Mouse (Mus musculus) MEL (cell line): ENCODE results near the gene Armc7. TPM values are rescaled to one million over a fixed set of nuclear protein-coding genes. Genes with fewer than 3 reads are reported as not detected.
A peak's percentile ranks its signal among the peaks of the same experiment; 100 is the strongest.

Experiments
- DNase-seq: peaks from one replicate; pipeline ENCODE4 v3.0.0; 2011; ENCODE audit warnings: low read depth, low spot score
- H3K27ac ChIP-seq: 2 replicates; pipeline ENCODE4 v1.5.1; 2012; ENCODE audit warnings: low read depth, mild to moderate bottlenecking, control low read depth, low read length, moderate library complexity; ENCODE audit not compliant: control insufficient read depth
- H3K27me3 ChIP-seq, 2 experiments: fragments of 150-350 bp in 1 of 2; sonication (generic) in 1 of 2; 2 replicates each; pipeline ENCODE4 v1.6.1; 2012; ENCODE audit warnings: low read length in 2 of 2, mild to moderate bottlenecking in 2 of 2, improper control_type of control experiment in 1 of 2, moderate library complexity in 1 of 2; ENCODE audit not compliant: insufficient read depth in 2 of 2, control insufficient read depth in 1 of 2
- H3K36me3 ChIP-seq, 2 experiments: 2 replicates each; pipeline ENCODE4 v1.6.1; 2012 to 2014; ENCODE audit warnings: low read length in 2 of 2, improper control_type of control experiment in 1 of 2, inconsistent platforms in 1 of 2, mild to moderate bottlenecking in 1 of 2; ENCODE audit not compliant: insufficient read depth in 2 of 2, control insufficient read depth in 1 of 2
- H3K4me1 ChIP-seq, 2 experiments: fragments of 150-350 bp in 1 of 2; sonication (generic) in 1 of 2; 2 replicates each; pipeline ENCODE4 v1.6.1; 2012; ENCODE audit warnings: low read length in 2 of 2, improper control_type of control experiment in 1 of 2, mild to moderate bottlenecking in 1 of 2; ENCODE audit not compliant: insufficient read depth in 2 of 2, control insufficient read depth in 1 of 2
- H3K4me3 ChIP-seq, 2 experiments: fragments of 150-350 bp in 1 of 2; sonication (generic) in 1 of 2; 2 replicates each; pipeline ENCODE4 v1.5.1; 2012; ENCODE audit warnings: low read depth in 2 of 2, low read length in 2 of 2, mild to moderate bottlenecking in 2 of 2, moderate library complexity in 2 of 2, control low read depth in 1 of 2, improper control_type of control experiment in 1 of 2; ENCODE audit not compliant: control insufficient read depth in 1 of 2, insufficient read depth in 1 of 2
- H3K79me2 ChIP-seq: 2 replicates; pipeline ENCODE4 v1.6.1; 2012; ENCODE audit warnings: mild to moderate bottlenecking, low read length, moderate library complexity; ENCODE audit not compliant: control insufficient read depth, poor library complexity, insufficient read depth
- H3K9ac ChIP-seq: 2 replicates; pipeline ENCODE4 v1.6.1; 2012; ENCODE audit warnings: low read depth, mild to moderate bottlenecking, control low read depth, low read length, moderate library complexity; ENCODE audit not compliant: control insufficient read depth, poor library complexity, severe bottlenecking
- H3K9me3 ChIP-seq: fragments of 150-350 bp; sonication (generic); replicated peaks from 2 replicates; pipeline ENCODE4 v1.6.1; 2012; ENCODE audit warnings: mild to moderate bottlenecking, low read length, improper control_type of control experiment, moderate library complexity; ENCODE audit not compliant: insufficient read depth
- CTCF ChIP-seq, 3 experiments: IDR thresholded peaks in 2 of 3; conservative IDR thresholded peaks in 1 of 3; 2 replicates each; pipeline ENCODE4 v1.5.1; 2011 to 2012; ENCODE audit warnings: low read length in 3 of 3, low read depth in 2 of 3, mild to moderate bottlenecking in 2 of 3, improper control_type of control experiment in 1 of 3, inconsistent platforms in 1 of 3, mixed read lengths in 1 of 3, moderate library complexity in 1 of 3; ENCODE audit not compliant: control insufficient read depth in 1 of 3, insufficient read depth in 1 of 3, poor library complexity in 1 of 3, severe bottlenecking in 1 of 3
- ELF1 ChIP-seq: IDR thresholded peaks from 2 replicates; pipeline ENCODE4 v1.6.1; 2014; ENCODE audit warnings: low read depth, mild to moderate bottlenecking, inconsistent platforms, low read length, improper control_type of control experiment, moderate library complexity
- GABPA ChIP-seq: IDR thresholded peaks from 2 replicates; pipeline ENCODE4 v1.6.1; 2012; ENCODE audit warnings: low read depth, mild to moderate bottlenecking, inconsistent platforms, low read length, improper control_type of control experiment, moderate library complexity
- JUND ChIP-seq: IDR thresholded peaks from 2 replicates; pipeline ENCODE4 v1.6.1; 2011; ENCODE audit warnings: low read depth, mild to moderate bottlenecking, improper control_type of control experiment, low read length
- KAT2A ChIP-seq: conservative IDR thresholded peaks from 2 replicates; pipeline ENCODE4 v1.6.1; 2012; ENCODE audit warnings: low read depth, low read length, improper control_type of control experiment, inconsistent platforms
- MAX ChIP-seq: IDR thresholded peaks from 2 replicates; pipeline ENCODE4 v1.6.1; 2011; ENCODE audit warnings: low read length, improper control_type of control experiment
- MEF2A ChIP-seq: IDR thresholded peaks from 2 replicates; pipeline ENCODE4 v1.6.1; 2014; ENCODE audit warnings: low read depth, mild to moderate bottlenecking, inconsistent platforms, low read length, improper control_type of control experiment; ENCODE audit not compliant: poor library complexity, insufficient replicate concordance, severe bottlenecking; ENCODE audit errors: extremely low read depth
- MYC ChIP-seq: IDR thresholded peaks from 2 replicates; pipeline ENCODE4 v1.6.1; 2011; ENCODE audit warnings: low read depth, mild to moderate bottlenecking, low read length, improper control_type of control experiment, moderate library complexity
- RAD21 ChIP-seq: IDR thresholded peaks from 2 replicates; pipeline ENCODE4 v1.6.1; 2011; ENCODE audit warnings: mild to moderate bottlenecking, low read depth, low read length, improper control_type of control experiment
- RCOR1 ChIP-seq: IDR thresholded peaks from 2 replicates; pipeline ENCODE4 v1.6.1; 2012; ENCODE audit warnings: low read depth, mild to moderate bottlenecking, inconsistent platforms, low read length, improper control_type of control experiment
- SMC3 ChIP-seq: IDR thresholded peaks from 2 replicates; pipeline ENCODE4 v1.6.1; 2011; ENCODE audit warnings: low read depth, low read length, improper control_type of control experiment
- UBTF ChIP-seq: IDR thresholded peaks from 2 replicates; pipeline ENCODE4 v1.6.1; 2012; ENCODE audit warnings: low read depth, mild to moderate bottlenecking, inconsistent platforms, low read length, improper control_type of control experiment, moderate library complexity, borderline replicate concordance; ENCODE audit not compliant: insufficient read depth
- ZKSCAN1 ChIP-seq: IDR thresholded peaks from 2 replicates; pipeline ENCODE4 v1.6.1; 2012; ENCODE audit warnings: low read depth, mild to moderate bottlenecking, inconsistent platforms, low read length, improper control_type of control experiment, moderate library complexity
- ZMIZ1 ChIP-seq: IDR thresholded peaks from 2 replicates; pipeline ENCODE4 v1.6.1; 2012; ENCODE audit warnings: low read depth, mild to moderate bottlenecking, inconsistent platforms, low read length, improper control_type of control experiment, moderate library complexity
- polyA plus RNA-seq, 2 experiments: library from polyadenylated mRNA; stranded (reverse) in 1 of 2; unstranded in 1 of 2; fragments of >175 nt in 1 of 2; fragments of >200 nt in 1 of 2; gene quantifications; 2 replicates each; pipeline versions ENCODE4 v1.2.1 to v1.2.4; 2012; ENCODE audit warnings: low replicate concordance in 2 of 2, low read depth in 1 of 2; ENCODE audit not compliant: insufficient read length in 2 of 2, insufficient read depth in 1 of 2, missing spikeins in 1 of 2
- total RNA-seq: library from RNA; depleted of rRNA; stranded (reverse); fragments of 300-350 nt; gene quantifications from 2 replicates; pipeline ENCODE4 v1.2.3, GENCODE M21; 2012

Armc7 gene
- total and polyA plus RNA-seq, 3 experiments, result 9.1 to 13.1 TPM; not detected in 1

DNA sequence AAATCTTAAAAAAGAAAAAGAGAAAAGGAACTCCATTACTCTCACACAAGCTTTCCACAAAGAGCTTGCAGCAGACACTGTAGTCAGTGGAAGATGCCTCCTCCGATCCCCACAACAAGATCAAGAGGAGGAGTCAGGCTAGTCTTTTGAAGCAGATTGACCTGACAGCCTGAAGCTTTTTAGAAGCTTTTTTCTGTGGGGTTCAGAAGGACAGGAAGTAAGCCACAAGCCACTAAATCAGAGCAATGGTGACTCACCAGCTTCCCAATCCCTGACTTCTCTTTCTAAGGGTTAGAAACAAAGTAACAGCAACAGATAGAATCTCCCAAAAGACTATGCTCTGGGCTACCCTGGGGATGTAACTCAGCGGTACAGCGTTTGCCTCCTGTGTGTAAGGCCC lies 36.1 kb upstream of the Armc7 start:
- H3K27ac ChIP-seq, result no peak overlapping the region
- H3K4me1 ChIP-seq, result peaks cover 3 to 8% of the 10 kb centered on the region in 2 experiments; a peak in 3 of 4 replicates
- DNase-seq, result no peak
- H3K36me3 ChIP-seq, result peaks cover 0 to 5% of the 10 kb centered on the region in 2 experiments; a peak in 2 of 4 replicates
- H3K27me3 ChIP-seq, result no peaks in the 10 kb centered on the region
- no peaks in the 10 kb centered on the region for H3K79me2 ChIP-seq
- H3K9ac ChIP-seq, result no peak overlapping the region
- TF ChIP-seq MEF2A, result no peak
- no peak for TF ChIP-seq ZMIZ1
- no peak for TF ChIP-seq KAT2A
- TF ChIP-seq RCOR1, result peak; percentile 58
- no peak for TF ChIP-seq MAX
- H3K4me3 ChIP-seq, result no peak overlapping the region
- no peaks in the 10 kb centered on the region for H3K9me3 ChIP-seq

DNA sequence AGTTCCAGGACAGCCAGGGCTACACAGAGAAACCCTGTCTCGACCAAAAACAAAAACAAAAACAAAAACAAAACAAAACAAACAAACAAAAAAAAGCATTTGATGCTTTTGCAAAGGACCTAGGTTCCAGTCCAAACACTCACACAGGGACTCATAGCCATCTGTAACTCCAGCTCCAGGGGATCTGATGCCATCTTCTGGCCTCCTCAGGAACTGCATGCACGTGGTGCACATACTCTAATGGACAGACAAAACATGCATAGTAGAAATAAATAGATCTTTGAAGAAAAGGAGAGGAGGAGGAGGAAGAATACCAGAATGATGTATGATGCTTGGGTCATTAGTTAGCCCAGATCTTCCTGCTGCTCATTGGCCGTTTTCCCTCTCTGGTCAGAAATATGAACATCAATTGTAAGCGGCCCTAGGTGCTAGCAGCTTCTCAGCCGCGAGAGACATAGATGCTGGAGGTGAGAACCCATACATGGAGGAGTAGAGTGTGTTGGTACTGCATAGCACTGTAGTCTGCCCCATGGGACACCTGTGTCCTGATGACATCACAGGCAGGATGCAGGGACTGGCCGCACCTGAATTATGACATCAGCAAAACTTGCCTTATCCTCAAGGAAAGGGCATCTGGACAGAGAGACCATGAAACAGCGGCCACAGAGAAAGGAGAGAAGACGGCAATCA lies 35.4 kb upstream of the Armc7 start, which contains the start of gene Trim80:
Gene Trim80, plus strand, starts transcription at position 640 of the 690 bp plus-strand sequence.
- Histone ChIP-seq H3K27me3 (no peaks in the 10 kb centered on the region), H3K79me2 (no peaks in the 10 kb centered on the region), H3K4me3 (no peak within 1 kb of the TSS), H3K4me1 (peaks cover 3 to 8% of the 10 kb centered on the region in 2 experiments; a peak in 3 of 4 replicates), H3K9me3 (no peaks in the 10 kb centered on the region), H3K36me3 (peaks cover 0 to 5% of the 10 kb centered on the region in 2 experiments; a peak in 2 of 4 replicates), H3K9ac (no peak within 1 kb of the TSS), H3K27ac (no peak within 1 kb of the TSS)
- peak; percentile 54 for DNase-seq
- TF ChIP-seq ELF1, result no peak
- no peak for TF ChIP-seq MYC
- TF ChIP-seq RAD21, result peak; percentile 33
- peak; percentile 46 for TF ChIP-seq SMC3
- no peak for TF ChIP-seq ZKSCAN1
- no peak for TF ChIP-seq GABPA
- TF ChIP-seq CTCF (IDR thresholded peaks at IDR 0.05 in 2 of 3, conservative IDR thresholded peaks at IDR 0.05 in 1 of 3; ENCODE audit: control insufficient read depth in 1 of 3, insufficient read depth in 1 of 3, low read depth in 2 of 3, low read length in 3 of 3, poor library complexity in 1 of 3, severe bottlenecking in 1 of 3), result peak; percentile 48 to 64 (median 56)
- no peak for TF ChIP-seq UBTF
- no peak for TF ChIP-seq JUND
